Mouse (Mus musculus): ENCODE results near the gene Sh3rf3. TPM values are rescaled to one million over a fixed set of nuclear protein-coding genes. Genes with fewer than 3 reads are reported as not detected.

The Sh3rf3 gene
- total RNA-seq, 1 experiment from 2014 or later, result not detected

DNA sequence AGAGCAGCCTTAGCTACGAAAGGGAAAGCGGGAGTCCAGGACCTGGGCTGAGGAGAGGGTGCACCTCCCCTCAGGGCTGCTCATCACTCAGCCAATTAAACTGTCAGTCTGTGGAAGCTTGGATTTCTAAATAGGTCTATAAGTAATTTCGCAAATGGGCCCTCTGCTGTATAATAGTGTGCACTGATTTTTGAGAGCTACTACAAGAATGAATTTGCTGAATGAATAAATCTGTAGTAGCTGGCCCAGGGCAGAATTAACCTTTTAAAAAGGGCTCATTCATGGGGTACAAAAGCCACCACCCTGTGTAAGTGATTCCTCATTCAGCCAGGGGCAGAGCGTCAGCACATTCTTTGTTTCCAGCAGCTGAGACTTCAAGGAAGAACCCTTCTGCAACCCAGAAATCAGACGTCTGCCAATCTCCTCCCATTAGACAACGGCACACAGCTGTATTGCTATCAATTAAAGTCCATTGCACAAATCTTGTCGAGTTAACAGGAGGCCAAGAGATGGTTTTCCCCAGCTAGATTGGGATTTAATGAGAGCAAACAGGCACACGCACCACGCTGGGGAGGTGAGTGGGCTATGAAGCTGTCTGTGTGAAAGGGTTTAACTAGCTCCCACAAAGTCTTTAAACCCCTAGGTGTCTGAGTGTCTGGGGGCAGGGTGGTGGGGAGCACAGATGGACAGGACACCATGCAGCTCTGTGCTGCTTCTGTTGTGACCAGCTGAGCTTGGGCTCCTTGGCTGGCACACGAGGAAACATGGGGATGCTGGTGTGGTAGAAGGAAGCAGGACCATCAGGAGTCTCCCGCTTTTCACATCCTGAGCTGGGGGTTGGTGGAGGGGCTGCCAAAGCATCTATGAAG is 136.8 kb downstream of the Sh3rf3 start:
- ATAC-seq (replicated peaks; ENCODE audit: insufficient number of reproducible peaks, low FRiP score, low TSS enrichment, poor library complexity, severe bottlenecking), result no peak

- ATAC-seq (replicated peaks; ENCODE audit: insufficient number of reproducible peaks, low FRiP score, low TSS enrichment, poor library complexity, severe bottlenecking), result no peak
Measured at GRCm38 (mm10) chr10:58960193-58960592, 147.0 kb downstream of the Sh3rf3 start.

DNA sequence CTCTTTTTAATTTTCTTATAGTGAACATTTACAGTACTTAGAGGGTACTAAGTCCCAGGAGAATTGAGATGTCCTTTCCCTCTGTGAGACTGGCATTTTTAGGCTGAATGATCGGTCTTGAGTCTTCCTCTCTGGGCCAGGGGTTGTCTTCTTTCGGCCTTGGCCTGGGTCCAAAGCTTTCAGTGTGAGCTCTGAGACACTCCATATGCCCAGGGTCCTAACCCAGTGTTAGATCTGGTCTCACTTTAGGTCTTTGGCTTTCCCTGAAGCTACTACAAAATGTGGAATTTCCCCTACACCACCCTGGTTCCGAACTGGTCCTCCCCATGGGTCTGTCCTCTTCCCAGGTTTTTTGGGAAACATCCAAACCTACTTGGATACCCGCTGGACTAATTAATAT is 155.1 kb downstream of the Sh3rf3 start:
- ATAC-seq (replicated peaks; ENCODE audit: insufficient number of reproducible peaks, low FRiP score, low TSS enrichment, poor library complexity, severe bottlenecking), result no peak

- no peak for ATAC-seq (replicated peaks; ENCODE audit: insufficient number of reproducible peaks, low FRiP score, low TSS enrichment, poor library complexity, severe bottlenecking)
Measured at GRCm38 (mm10) chr10:58969351-58969750, 156.2 kb downstream of the Sh3rf3 start.

GRCm38 (mm10) chr10:58972115-58972514 is 159.0 kb downstream of the Sh3rf3 start:
- no peak for ATAC-seq (replicated peaks; ENCODE audit: insufficient number of reproducible peaks, low FRiP score, low TSS enrichment, poor library complexity, severe bottlenecking)

- no peak for ATAC-seq (replicated peaks; ENCODE audit: insufficient number of reproducible peaks, low FRiP score, low TSS enrichment, poor library complexity, severe bottlenecking)
Measured at GRCm38 (mm10) chr10:58974138-58974537, 161.0 kb downstream of the Sh3rf3 start.

- no peak for ATAC-seq (replicated peaks; ENCODE audit: insufficient number of reproducible peaks, low FRiP score, low TSS enrichment, poor library complexity, severe bottlenecking)
Measured at GRCm38 (mm10) chr10:58979320-58979959, 166.3 kb downstream of the Sh3rf3 start.

- ATAC-seq (replicated peaks; ENCODE audit: insufficient number of reproducible peaks, low FRiP score, low TSS enrichment, poor library complexity, severe bottlenecking), result no peak
Measured at GRCm38 (mm10) chr10:58981674-58982329, 168.6 kb downstream of the Sh3rf3 start.

DNA sequence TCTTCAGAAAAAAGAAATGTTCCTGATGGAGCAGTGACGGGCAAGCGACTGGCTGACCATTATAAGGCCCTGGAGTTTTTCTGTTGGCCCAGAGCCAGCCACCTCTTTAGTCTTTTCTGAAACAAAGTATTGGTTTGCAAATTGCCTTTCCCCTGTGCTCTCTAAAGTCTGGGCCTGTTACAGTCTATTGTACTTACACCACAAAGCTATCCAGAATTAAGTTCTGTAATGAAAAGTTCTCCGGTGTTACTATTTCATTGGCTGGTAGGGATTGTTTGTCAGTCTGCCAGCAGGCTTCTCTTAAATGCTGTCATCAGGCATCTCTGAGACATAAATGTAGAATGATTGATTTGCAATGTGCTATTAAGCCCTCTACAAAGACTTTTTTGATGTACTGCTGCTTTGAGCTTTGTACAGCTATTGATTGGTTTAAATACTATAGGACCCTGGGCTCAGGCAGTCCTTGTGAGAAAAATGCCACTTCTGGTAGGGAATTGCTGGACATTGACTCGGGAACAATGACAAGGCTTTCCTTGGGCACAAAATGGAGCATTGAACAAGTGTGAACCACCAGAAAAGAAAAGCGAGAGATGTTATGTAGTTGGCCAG is 169.5 kb downstream of the Sh3rf3 start:
- no peak for ATAC-seq (replicated peaks; ENCODE audit: insufficient number of reproducible peaks, low FRiP score, low TSS enrichment, poor library complexity, severe bottlenecking)

GRCm38 (mm10) chr10:58991611-58992010 is 178.5 kb downstream of the Sh3rf3 start:
- no peak for ATAC-seq (replicated peaks; ENCODE audit: insufficient number of reproducible peaks, low FRiP score, low TSS enrichment, poor library complexity, severe bottlenecking)

GRCm38 (mm10) chr10:58994726-58995125 is 181.6 kb downstream of the Sh3rf3 start:
- no peak for ATAC-seq (replicated peaks; ENCODE audit: insufficient number of reproducible peaks, low FRiP score, low TSS enrichment, poor library complexity, severe bottlenecking)

DNA sequence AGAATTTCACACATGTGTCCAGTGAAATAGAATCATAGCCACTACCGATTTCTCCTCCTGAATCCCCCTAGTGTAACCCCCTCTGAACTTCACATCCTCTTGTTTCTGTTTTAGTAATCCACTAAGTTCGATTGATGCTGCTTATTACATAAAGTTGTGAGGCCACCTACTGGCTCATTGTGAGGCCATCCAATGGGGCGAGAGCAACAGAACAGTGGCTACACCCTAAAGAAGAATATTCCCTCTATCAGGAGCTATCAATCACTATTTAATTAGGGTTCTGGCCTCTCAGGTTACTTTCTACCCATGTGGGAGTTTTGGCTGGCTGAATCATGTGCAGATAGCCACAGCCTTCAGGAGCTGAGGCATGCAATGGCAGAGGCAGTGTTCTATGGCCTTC is 182.0 kb downstream of the Sh3rf3 start:
- ATAC-seq (replicated peaks; ENCODE audit: insufficient number of reproducible peaks, low FRiP score, low TSS enrichment, poor library complexity, severe bottlenecking), result no peak

- ATAC-seq (replicated peaks; ENCODE audit: insufficient number of reproducible peaks, low FRiP score, low TSS enrichment, poor library complexity, severe bottlenecking), result no peak
Measured at GRCm38 (mm10) chr10:59002361-59002760, 189.2 kb downstream of the Sh3rf3 start.

DNA sequence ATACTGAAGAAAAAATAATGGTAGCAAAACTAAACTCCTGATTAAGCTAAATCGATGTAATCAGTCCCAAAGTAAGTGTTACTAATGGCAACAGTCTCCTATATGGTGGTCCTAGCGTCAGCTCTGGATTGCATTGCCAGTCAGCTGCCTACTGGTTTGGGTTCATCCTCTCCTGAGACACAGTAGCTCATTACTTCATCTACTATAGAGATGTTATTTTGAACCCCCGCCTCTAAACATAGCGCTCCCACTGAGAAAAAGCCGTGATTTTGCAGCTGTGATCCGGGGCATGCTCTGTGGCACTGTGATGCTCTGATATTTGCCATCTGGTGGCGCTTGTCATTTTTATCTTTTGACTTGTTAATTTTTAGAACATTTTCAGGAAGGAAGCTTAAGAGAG is 198.3 kb downstream of the Sh3rf3 start:
- ATAC-seq (replicated peaks; ENCODE audit: insufficient number of reproducible peaks, low FRiP score, low TSS enrichment, poor library complexity, severe bottlenecking), result no peak

GRCm38 (mm10) chr10:59013618-59014017 is 200.5 kb downstream of the Sh3rf3 start:
- no peak for ATAC-seq (replicated peaks; ENCODE audit: insufficient number of reproducible peaks, low FRiP score, low TSS enrichment, poor library complexity, severe bottlenecking)

- no peak for ATAC-seq (replicated peaks; ENCODE audit: insufficient number of reproducible peaks, low FRiP score, low TSS enrichment, poor library complexity, severe bottlenecking)
Measured at GRCm38 (mm10) chr10:59019302-59019973, 206.3 kb downstream of the Sh3rf3 start.

DNA sequence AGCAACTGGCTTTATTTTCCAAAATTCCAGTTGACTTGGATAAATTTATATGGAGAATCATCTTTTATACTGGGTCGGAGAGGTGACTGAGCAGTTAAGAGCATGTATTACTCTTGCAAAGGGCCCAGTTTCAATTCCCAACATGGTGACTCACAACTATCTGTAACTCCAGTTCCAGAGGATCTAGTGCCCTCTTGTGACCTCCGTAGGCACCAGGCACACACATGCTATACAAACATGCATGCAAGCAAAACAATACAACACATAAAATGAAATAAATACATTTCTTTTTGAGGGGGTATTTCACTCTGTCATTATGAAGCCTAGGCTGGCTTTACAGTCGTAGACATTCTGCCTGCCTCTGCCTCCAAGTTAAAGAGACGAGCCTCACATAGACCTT is 237.3 kb downstream of the Sh3rf3 start:
- ATAC-seq (replicated peaks; ENCODE audit: insufficient number of reproducible peaks, low FRiP score, low TSS enrichment, poor library complexity, severe bottlenecking), result no peak

GRCm38 (mm10) chr10:59056294-59056693 is 243.1 kb downstream of the Sh3rf3 start:
- ATAC-seq (replicated peaks; ENCODE audit: insufficient number of reproducible peaks, low FRiP score, low TSS enrichment, poor library complexity, severe bottlenecking), result no peak

DNA sequence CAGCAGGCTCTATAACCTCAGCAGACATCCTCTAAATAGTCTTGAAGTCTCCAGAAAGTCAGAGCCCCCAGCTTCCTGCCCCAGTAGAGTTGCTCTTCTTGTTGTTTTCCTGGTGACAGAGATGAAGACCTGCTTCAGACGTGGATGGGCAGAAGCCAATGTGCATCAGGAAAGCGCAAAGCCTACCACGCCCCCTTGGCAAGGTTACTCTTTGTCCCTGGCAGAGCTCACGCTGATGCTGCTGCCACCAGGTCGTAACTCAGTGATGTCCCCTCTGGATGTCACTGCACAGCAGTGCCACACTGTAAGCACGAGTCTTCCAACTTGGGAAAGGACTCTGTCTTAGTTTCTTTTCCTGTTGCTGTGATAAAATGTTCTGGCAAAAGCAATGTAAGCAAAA is 253.6 kb downstream of the Sh3rf3 start:
- ATAC-seq (replicated peaks; ENCODE audit: insufficient number of reproducible peaks, low FRiP score, low TSS enrichment, poor library complexity, severe bottlenecking), result no peak

Data from monocyte, adult 5-6 weeks (primary cell).